Mouse (Mus musculus): ENCODE measurements around the gene Slc25a27. TPM values are rescaled to one million over a fixed set of nuclear protein-coding genes. Genes with fewer than 3 reads are reported as not detected.

Gene Slc25a27
- polyA plus RNA-seq, 2 experiments, result 21.4 to 28.1 TPM

DNA sequence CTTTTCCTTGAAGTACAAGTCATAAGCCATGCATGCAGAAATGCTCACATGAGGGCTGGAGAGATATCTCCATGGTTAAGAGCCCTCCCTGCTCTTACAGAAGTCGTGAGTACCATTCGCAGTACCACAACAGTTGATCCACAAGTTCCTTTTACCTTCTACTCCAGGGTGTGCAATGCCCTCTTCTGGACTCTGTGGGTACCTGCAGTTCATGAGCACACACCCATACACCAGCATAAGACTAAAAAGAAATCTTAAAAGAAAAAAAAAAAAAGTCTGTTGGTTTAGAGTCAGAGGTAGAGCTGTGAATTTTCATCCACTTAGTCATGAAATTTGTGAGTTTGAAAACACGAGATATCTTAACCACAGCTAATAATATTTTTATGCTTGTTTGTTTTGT lies 39.7 kb upstream of the Slc25a27 start:
- H3K4me2 ChIP-seq (replicated peaks; ENCODE audit: low read depth, low read length, severe bottlenecking), result no peak overlapping the region
- no peak for DNase-seq (ENCODE audit: low spot score)
- WGBS, result 88% methylated on average over 3 of the region's 3 CpGs

DNA sequence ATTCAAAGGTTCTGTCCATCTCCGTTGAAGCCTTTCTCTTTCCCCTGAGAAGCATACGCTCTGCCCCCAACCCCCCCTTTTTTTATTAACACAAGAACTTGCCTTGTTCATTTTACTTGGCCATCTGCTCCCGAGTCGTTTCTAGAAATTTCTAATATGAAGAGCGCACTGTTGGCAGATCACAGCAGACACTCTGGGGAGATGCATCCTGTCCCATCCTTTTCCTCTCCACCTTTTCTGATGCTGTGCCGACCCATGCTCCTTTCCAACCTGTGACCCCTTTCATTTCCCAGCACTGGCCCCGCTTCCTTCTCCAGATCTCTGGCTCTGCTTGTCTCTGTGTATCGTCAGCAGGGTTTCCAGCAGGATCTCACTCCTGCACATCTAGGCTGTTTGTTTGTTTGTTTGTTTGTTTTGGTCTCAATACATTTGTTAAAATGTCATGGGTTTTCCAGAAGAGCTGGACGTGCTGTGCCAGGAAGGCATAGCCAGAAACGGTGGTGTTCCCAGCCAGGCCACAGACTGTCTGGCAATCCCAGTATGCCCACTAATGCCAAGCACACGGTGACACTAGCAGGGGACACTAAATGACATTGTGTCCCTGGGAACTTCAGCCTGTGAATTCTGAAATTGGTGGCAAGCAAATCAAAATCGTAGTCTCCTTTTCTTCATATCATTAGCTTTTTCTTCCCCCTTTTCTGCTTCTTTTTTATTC lies 37.4 kb upstream of the Slc25a27 start:
- Histone ChIP-seq H3K4me3 (replicated peaks; ENCODE audit: low read length) (no peak overlapping the region), H3K4me1 (ENCODE audit: control insufficient read depth, insufficient read depth, low read length) (no peaks in the 10 kb centered on the region), H3K9ac (ENCODE audit: low read depth, low read length, severe bottlenecking) (no peak overlapping the region), H3K27me3 (ENCODE audit: control insufficient read depth, insufficient read depth, low read length) (no peaks in the 10 kb centered on the region), H3K9me3 (ENCODE audit: control insufficient read depth, low read length) (no peaks in the 10 kb centered on the region), H3K36me3 (ENCODE audit: control insufficient read depth, insufficient read depth, low read length) (no peaks in the 10 kb centered on the region), H3K27ac (replicated peaks; ENCODE audit: low read depth, low read length) (no peak overlapping the region), H3K4me2 (replicated peaks; ENCODE audit: low read depth, low read length, severe bottlenecking) (no peak overlapping the region)
- TF ChIP-seq POLR2A (IDR thresholded peaks at IDR 0.05; ENCODE audit: borderline replicate concordance, extremely low read depth, insufficient read depth, insufficient read length), result no peak
- ATAC-seq (ENCODE audit: low FRiP score, low read depth) (no peak), DNase-seq (ENCODE audit: low spot score) (no peak)
- 84% methylated on average over 12 of the region's 12 CpGs for WGBS

More for the DNA sequence above, 39.7 kb upstream of the Slc25a27 start:
- no peak for TF ChIP-seq POLR2A (IDR thresholded peaks at IDR 0.05; ENCODE audit: borderline replicate concordance, extremely low read depth, insufficient read depth, insufficient read length)
- H3K36me3 ChIP-seq (ENCODE audit: control insufficient read depth, insufficient read depth, low read length), result no peaks in the 10 kb centered on the region
- no peak overlapping the region for H3K9ac ChIP-seq (ENCODE audit: low read depth, low read length, severe bottlenecking)
- no peaks in the 10 kb centered on the region for H3K4me1 ChIP-seq (ENCODE audit: control insufficient read depth, insufficient read depth, low read length)
- H3K4me3 ChIP-seq (replicated peaks; ENCODE audit: low read length), result no peak overlapping the region
- no peaks in the 10 kb centered on the region for H3K27me3 ChIP-seq (ENCODE audit: control insufficient read depth, insufficient read depth, low read length)
- ATAC-seq (ENCODE audit: low FRiP score, low read depth), result no peak
- H3K27ac ChIP-seq (replicated peaks; ENCODE audit: low read depth, low read length), result no peak overlapping the region
- no peaks in the 10 kb centered on the region for H3K9me3 ChIP-seq (ENCODE audit: control insufficient read depth, low read length)

DNA sequence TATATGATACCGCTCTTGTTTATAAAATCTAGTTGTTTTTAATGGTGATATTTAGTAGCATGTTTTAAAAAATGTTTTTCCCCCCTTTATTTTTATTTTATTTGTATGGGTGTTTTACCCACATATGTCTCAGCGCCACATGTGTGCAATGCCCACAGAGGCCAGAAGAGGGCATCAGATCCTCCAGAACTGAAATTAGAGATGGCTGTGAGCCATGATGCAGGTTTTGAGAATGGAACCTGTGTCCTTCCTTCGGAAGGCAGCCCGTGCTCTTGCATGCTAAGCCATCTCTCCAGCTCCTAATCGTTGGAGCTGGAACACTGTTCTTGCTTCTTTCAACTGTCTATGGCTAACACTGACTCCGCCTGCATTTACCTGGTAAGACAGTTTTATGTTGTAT lies 34.0 kb upstream of the Slc25a27 start:
- Histone ChIP-seq H3K27ac (replicated peaks; ENCODE audit: low read depth, low read length) (no peak overlapping the region), H3K27me3 (ENCODE audit: control insufficient read depth, insufficient read depth, low read length) (no peaks in the 10 kb centered on the region), H3K4me2 (replicated peaks; ENCODE audit: low read depth, low read length, severe bottlenecking) (no peak overlapping the region), H3K4me1 (ENCODE audit: control insufficient read depth, insufficient read depth, low read length) (no peaks in the 10 kb centered on the region), H3K9ac (ENCODE audit: low read depth, low read length, severe bottlenecking) (no peak overlapping the region), H3K9me3 (ENCODE audit: control insufficient read depth, low read length) (no peaks in the 10 kb centered on the region), H3K36me3 (ENCODE audit: control insufficient read depth, insufficient read depth, low read length) (no peaks in the 10 kb centered on the region), H3K4me3 (replicated peaks; ENCODE audit: low read length) (no peak overlapping the region)
- 73% methylated on average over 6 of the region's 6 CpGs for WGBS
- DNase-seq (ENCODE audit: low spot score) (peak; percentile 30), ATAC-seq (ENCODE audit: low FRiP score, low read depth) (no peak)
- no peak for TF ChIP-seq POLR2A (IDR thresholded peaks at IDR 0.05; ENCODE audit: borderline replicate concordance, extremely low read depth, insufficient read depth, insufficient read length)

- H3K36me3 ChIP-seq (ENCODE audit: control insufficient read depth, insufficient read depth, low read length), result peaks cover 4% of the 10 kb centered on the region
- no peak overlapping the region for H3K4me2 ChIP-seq (replicated peaks; ENCODE audit: low read depth, low read length, severe bottlenecking)
- no peaks in the 10 kb centered on the region for H3K4me1 ChIP-seq (ENCODE audit: control insufficient read depth, insufficient read depth, low read length)
- H3K4me3 ChIP-seq (replicated peaks; ENCODE audit: low read length), result no peak overlapping the region
- H3K27me3 ChIP-seq (ENCODE audit: control insufficient read depth, insufficient read depth, low read length), result no peaks in the 10 kb centered on the region
- 45% methylated on average over 14 of the region's 14 CpGs for WGBS
- H3K27ac ChIP-seq (replicated peaks; ENCODE audit: low read depth, low read length), result no peak overlapping the region
- no peak for TF ChIP-seq POLR2A (IDR thresholded peaks at IDR 0.05; ENCODE audit: borderline replicate concordance, extremely low read depth, insufficient read depth, insufficient read length)
- no peaks in the 10 kb centered on the region for H3K9me3 ChIP-seq (ENCODE audit: control insufficient read depth, low read length)
- ATAC-seq (ENCODE audit: low FRiP score, low read depth) (no peak; the same call in 1 of the 2 replicates), DNase-seq (ENCODE audit: low spot score) (peak; percentile 70)
- H3K9ac ChIP-seq (ENCODE audit: low read depth, low read length, severe bottlenecking), result no peak overlapping the region
Measured at GRCm38 (mm10) chr17:43698997-43699649, 32.1 kb upstream of the Slc25a27 start.

- H3K27me3 ChIP-seq (ENCODE audit: control insufficient read depth, insufficient read depth, low read length), result no peaks in the 10 kb centered on the region
- no peaks in the 10 kb centered on the region for H3K4me1 ChIP-seq (ENCODE audit: control insufficient read depth, insufficient read depth, low read length)
- H3K4me2 ChIP-seq (replicated peaks; ENCODE audit: low read depth, low read length, severe bottlenecking), result no peak overlapping the region
- TF ChIP-seq POLR2A (IDR thresholded peaks at IDR 0.05; ENCODE audit: borderline replicate concordance, extremely low read depth, insufficient read depth, insufficient read length), result no peak
- H3K36me3 ChIP-seq (ENCODE audit: control insufficient read depth, insufficient read depth, low read length), result peaks cover 13% of the 10 kb centered on the region
- ATAC-seq (ENCODE audit: low FRiP score, low read depth), result no peak
- WGBS, result 85% methylated on average over 9 of the region's 9 CpGs
- no peak overlapping the region for H3K27ac ChIP-seq (replicated peaks; ENCODE audit: low read depth, low read length)
- no peak for DNase-seq (ENCODE audit: low spot score)
- no peak overlapping the region for H3K4me3 ChIP-seq (replicated peaks; ENCODE audit: low read length)
- H3K9ac ChIP-seq (ENCODE audit: low read depth, low read length, severe bottlenecking), result no peak overlapping the region
- no peaks in the 10 kb centered on the region for H3K9me3 ChIP-seq (ENCODE audit: control insufficient read depth, low read length)
Measured at GRCm38 (mm10) chr17:43689591-43689990, 22.6 kb upstream of the Slc25a27 start.

Measured in limb, embryonic 14.5 days (tissue).